Mouse (Mus musculus) midbrain, embryonic 10.5 days (tissue): Measurements from ENCODE around the gene Rpp40. TPM values are rescaled to one million over a fixed set of nuclear protein-coding genes. Genes with fewer than 3 reads are reported as not detected.

ENCODE experiments used
- DNase-seq: peaks from one replicate; pipeline ENCODE4 v3.0.0-alpha.2; 2017; ENCODE audit warnings: low spot score
- H3K27ac ChIP-seq: fragments of 300-500 bp; sonication (generic); replicated peaks from 2 replicates; pipeline ENCODE4 v1.5.1; 2016; ENCODE audit warnings: mild to moderate bottlenecking
- H3K27me3 ChIP-seq: fragments of 300-500 bp; sonication (generic); 2 replicates; pipeline ENCODE4 v1.6.1; 2016; ENCODE audit warnings: low read depth, mild to moderate bottlenecking; ENCODE audit not compliant: poor library complexity, severe bottlenecking
- H3K36me3 ChIP-seq: fragments of 300-500 bp; sonication (generic); 2 replicates; pipeline ENCODE4 v1.6.1; 2016; ENCODE audit warnings: mild to moderate bottlenecking, moderate library complexity
- H3K4me1 ChIP-seq: fragments of 300-500 bp; sonication (generic); 2 replicates; pipeline ENCODE4 v1.6.1; 2016
- H3K4me3 ChIP-seq: fragments of 300-500 bp; sonication (generic); 2 replicates; pipeline ENCODE4 v1.5.1; 2016; ENCODE audit warnings: mild to moderate bottlenecking, moderate library complexity
- H3K9me3 ChIP-seq: fragments of 300-500 bp; sonication (generic); replicated peaks from 2 replicates; pipeline ENCODE4 v1.6.1; 2016; ENCODE audit warnings: mild to moderate bottlenecking
- WGBS: fragments of 180-500 bp; shearing (Covaris S2); methylation state at CpG from one replicate; pipeline ENCODE4 v1.1.7; 2016; 5-methylcytosine and 5-hydroxymethylcytosine counted together
- polyA plus RNA-seq: library from polyadenylated mRNA; unstranded; fragments of >200 nt; fragmentation: Nextera tagmentation; extraction: Ambion mirVana; gene quantifications from 2 replicates; pipeline ENCODE4 v1.2.1, GENCODE M21; 2016

The Rpp40 gene
- polyA plus RNA-seq, result 21.8 and 25.6 TPM in 2 replicates

DNA sequence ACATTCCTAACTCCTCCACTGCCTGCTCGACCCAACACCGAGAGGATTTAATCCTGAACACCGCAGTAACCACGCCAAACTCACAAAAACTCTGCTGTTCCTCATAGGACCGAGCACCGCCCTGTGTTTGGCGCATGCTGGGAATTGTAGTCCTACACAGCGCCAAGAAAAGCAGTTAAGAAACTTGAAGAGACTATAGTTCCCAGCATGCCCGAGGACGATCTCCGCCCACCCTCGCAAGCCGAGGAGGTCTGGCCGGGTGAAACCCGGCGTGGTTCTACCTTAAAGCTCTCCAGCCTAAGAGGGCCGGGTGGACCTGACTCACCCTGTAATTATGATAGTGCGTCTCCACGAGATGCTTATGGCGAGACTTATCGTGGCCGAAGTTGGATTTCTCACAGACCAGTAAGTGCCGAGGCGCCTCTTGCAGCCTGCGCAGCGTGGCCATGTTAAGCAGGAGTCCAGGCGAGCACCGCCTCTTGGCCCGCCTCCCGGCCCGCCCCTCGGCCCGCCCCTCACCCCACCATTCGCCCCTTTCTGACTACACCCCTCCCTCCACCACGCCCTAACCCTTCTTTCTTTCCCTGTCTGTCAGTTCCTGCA is at the start of gene Rpp40:
Gene Rpp40, minus strand, starts transcription at position 481 of the 603 bp plus-strand sequence.
- Histone ChIP-seq H3K9me3 (no peaks in the 10 kb centered on the region), H3K27me3 (no peaks in the 10 kb centered on the region), H3K4me1 (peaks cover 13% of the 10 kb centered on the region), H3K36me3 (no peaks in the 10 kb centered on the region), H3K4me3 (peak within 1 kb of the TSS; percentile 70), H3K27ac (peak within 1 kb of the TSS; percentile 84)
- WGBS, result under 1% methylated on average over 32 of the region's 35 CpGs
- peak; percentile 92 for DNase-seq

DNA sequence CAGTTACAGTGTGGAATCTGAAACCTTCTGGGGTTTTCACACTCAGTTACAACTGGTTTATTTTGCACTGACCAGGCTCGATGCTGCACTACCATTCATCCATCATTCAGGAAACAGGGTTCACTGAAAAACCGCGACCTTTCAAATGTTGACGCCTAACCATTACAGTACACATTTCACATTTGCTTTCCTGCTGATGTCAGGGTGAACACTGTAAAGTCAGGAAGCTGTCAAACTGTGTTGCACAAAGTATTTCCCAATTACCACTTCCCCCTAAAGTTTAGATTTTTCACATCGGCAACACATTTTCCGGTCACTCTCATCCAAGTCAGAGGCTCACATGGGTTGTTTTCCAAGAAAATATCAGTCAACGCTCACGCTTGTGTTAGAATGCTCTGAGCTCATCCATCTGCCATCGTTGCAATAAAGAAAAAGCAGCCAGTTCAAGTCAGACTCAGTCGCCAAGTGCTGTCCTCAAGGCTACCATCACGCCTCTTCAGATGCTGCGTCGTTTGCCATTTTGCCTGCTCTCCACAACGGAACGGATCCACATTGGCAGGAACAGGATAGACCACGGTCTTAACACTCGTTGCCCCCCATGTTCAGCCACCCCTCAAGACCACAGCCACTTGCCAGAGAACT is 43.8 kb upstream of the Rpp40 start:
- Histone ChIP-seq H3K4me1 (no peaks in the 10 kb centered on the region), H3K27ac (no peak overlapping the region), H3K27me3 (no peaks in the 10 kb centered on the region; the same call in 1 of the 2 replicates), H3K9me3 (no peaks in the 10 kb centered on the region), H3K4me3 (no peak overlapping the region), H3K36me3 (no peaks in the 10 kb centered on the region)
- 90% methylated on average over 17 of the region's 17 CpGs for WGBS
- no peak for DNase-seq

DNA sequence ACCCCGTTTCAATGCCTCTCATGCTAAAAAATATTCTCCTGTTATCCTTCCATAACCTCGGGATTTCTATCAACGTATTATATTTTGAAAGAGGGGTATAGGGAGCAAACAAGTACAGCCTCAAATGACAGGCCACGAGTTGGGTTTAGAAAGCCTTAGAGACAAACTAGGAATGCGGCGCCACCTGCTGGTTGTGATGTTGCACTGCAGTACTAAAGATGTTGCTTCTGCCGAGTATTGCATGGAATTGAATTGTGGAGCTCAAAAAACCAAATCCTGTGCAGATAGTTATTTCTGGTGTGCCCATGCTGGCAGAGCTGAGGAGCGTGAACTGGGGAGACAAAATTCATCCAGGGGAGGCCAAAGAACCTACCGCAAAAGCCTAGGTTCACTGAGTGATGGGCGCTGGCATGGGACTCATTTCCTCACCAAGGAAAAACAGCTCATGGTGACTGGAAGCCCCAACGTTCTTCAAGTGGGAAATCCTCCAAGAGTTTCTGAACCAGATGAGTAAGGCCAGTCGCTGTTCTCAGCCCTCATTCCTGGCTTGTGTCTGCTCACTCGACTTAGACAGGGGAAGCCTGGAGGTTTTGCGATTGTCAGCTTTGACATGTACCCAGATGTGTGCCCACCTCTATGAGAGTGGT is 41.3 kb upstream of the Rpp40 start:
- Histone ChIP-seq H3K4me1 (no peaks in the 10 kb centered on the region), H3K36me3 (no peaks in the 10 kb centered on the region), H3K27ac (no peak overlapping the region), H3K4me3 (no peak overlapping the region), H3K9me3 (no peaks in the 10 kb centered on the region), H3K27me3 (no peaks in the 10 kb centered on the region; the same call in 1 of the 2 replicates)
- 25% methylated on average over 14 of the region's 14 CpGs for WGBS
- DNase-seq, result peak; percentile 72

DNA sequence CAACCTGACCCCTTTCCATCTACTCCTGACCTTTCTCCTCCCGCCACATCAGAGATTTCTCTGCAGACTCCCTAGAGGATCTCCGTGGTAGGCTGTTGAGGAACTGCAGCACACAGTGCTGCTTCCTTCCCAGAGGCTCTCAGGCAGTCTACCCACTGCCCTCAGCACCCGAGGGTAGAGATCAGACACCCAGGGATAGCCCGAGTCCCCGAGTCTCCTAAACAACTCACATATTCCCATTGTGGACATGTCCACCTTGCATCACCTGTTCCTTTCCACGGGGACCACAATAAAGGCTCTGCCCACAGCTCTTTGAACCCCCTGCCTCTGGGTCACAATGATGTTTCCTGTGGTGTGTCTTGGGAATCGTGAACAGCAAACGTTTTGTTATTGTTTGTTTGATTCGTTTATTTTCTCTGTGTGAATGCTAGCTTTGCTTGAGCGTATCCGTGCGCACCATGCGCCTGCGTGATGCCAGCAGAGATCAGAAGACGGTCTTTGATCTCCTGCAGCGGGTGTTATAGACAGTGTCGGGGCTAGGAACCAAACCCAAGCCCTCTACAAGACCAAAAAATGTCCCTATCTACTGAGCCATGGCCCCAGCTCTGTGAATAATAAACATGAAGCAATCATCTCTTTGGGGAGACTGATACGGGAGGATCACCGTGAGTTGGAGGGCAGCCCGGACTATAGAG is 40.6 kb upstream of the Rpp40 start:
- no peaks in the 10 kb centered on the region; the same call in 1 of the 2 replicates for H3K27me3 ChIP-seq
- H3K9me3 ChIP-seq, result no peaks in the 10 kb centered on the region
- no peak for DNase-seq
- H3K27ac ChIP-seq, result no peak overlapping the region
- H3K4me1 ChIP-seq, result no peaks in the 10 kb centered on the region
- no peaks in the 10 kb centered on the region for H3K36me3 ChIP-seq
- WGBS, result 75% methylated on average over 20 of the region's 20 CpGs
- H3K4me3 ChIP-seq, result no peak overlapping the region

DNA sequence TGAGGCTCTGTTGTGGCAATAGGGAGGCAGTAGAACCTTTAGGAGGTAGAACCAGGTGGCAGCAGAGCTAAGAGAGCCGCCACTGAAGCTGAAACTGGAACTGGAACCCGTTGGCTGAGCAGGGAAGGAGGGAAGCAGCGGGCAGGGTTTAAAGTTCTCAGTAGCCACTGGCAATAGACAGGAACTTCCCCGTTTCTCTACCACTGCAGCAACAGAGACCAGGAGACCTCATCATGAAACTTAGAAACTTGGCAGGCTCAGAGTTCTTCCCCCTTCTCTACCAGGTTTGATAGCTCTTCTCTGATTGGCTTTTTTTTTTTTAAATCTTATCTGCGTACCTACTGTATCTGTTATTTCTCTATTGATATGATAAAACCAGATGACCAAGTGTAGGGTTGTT is 34.8 kb upstream of the Rpp40 start:
- Histone ChIP-seq H3K4me3 (no peak overlapping the region), H3K27ac (no peak overlapping the region), H3K4me1 (no peaks in the 10 kb centered on the region), H3K9me3 (no peaks in the 10 kb centered on the region), H3K36me3 (no peaks in the 10 kb centered on the region), H3K27me3 (no peaks in the 10 kb centered on the region)
- no peak for DNase-seq
- 83% methylated on average over 5 of the region's 5 CpGs for WGBS

DNA sequence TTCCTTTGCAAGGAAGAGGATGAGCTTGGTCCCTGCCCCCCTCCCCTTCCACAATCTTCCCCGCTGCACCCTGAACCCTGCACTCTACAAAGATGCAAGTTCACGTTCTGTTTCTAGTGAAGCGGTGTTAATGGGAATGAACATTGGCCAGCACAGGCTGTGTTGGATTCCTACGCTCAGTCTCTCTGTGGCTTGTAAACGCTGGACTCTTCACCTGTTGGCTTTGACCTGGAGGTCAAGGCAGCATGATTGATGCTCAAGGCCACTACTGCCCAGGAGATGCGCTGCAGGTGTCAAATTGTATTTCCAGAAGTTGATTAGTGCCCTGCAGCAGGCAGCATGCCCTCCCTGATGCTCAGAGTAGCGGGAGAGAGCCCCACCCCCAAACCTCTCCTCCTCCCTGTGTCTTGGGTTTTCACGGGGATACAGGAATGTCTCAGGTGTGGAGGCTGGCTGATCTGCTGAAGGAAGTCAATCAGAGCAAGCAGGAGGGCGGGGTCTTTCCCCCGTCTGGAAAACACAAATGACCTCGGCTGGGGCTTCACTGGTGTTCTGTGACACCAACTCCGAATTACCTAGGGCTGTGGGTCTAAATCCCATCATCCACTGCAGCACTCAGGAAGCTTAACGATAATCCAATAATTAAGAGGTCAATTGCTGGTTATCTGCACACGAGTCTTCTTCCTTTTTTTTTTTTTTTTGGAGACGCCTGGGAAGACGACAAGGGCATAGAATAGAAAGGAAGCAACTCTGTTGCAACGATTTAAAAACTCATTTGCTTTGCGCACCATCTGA is 33.9 kb upstream of the Rpp40 start:
- Histone ChIP-seq H3K9me3 (peaks cover 2% of the 10 kb centered on the region), H3K4me3 (no peak overlapping the region), H3K4me1 (no peaks in the 10 kb centered on the region), H3K27me3 (no peaks in the 10 kb centered on the region), H3K27ac (no peak overlapping the region), H3K36me3 (no peaks in the 10 kb centered on the region)
- 74% methylated on average over 18 of the region's 18 CpGs for WGBS
- no peak for DNase-seq

DNA sequence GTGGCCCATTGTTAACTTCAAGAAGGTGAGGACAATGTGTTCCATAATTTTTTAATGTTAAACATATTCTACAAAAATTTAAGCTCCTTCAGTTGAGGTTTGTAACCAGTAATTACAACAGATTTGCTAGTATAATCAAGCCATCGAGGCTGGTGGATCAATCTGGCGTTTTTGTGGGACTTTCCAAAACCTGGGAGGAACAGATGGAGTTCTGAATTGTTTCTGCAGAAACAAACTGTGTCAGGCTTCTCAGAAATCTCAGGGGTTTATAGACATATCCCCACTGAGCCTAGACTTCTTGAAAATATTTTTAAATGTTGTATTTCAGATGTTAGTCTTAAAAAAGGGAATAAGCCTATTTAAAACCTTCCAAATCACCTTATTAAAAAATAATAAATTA is 31.8 kb upstream of the Rpp40 start:
- no peaks in the 10 kb centered on the region for H3K36me3 ChIP-seq
- H3K27me3 ChIP-seq, result no peaks in the 10 kb centered on the region
- peaks cover 9% of the 10 kb centered on the region for H3K9me3 ChIP-seq
- H3K4me1 ChIP-seq, result no peaks in the 10 kb centered on the region
- H3K4me3 ChIP-seq, result no peak overlapping the region
- no peak overlapping the region for H3K27ac ChIP-seq
- WGBS, result 83% methylated on average over 2 of the region's 2 CpGs
- DNase-seq, result no peak

DNA sequence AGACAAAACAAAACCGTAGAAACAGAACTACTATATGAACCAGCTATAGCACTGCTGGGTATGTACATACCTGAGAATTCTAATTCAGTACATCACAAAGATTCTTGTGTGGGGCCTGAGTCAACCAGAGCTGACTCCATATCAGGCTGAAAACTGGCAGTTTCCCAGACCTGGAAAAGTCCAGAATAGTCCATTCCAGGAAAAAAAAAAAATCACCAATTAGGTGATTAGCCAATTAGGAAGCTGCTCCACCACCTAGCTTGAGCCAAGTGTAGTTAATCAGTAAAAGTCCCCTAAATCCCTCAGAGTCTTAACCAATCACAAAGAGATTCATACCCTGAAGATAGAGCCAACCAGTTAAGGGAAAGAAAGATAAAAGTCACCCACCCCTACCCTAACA is 5.3 kb upstream of the Rpp40 start:
- WGBS, result 89% methylated on average over 1 of the region's 1 CpGs
- Histone ChIP-seq H3K27ac (no peak overlapping the region), H3K4me3 (no peak overlapping the region), H3K27me3 (no peaks in the 10 kb centered on the region), H3K36me3 (no peaks in the 10 kb centered on the region), H3K4me1 (0 out of 2 replicates have a peak, but pooled peaks cover 2% of the 10 kb centered on the region), H3K9me3 (0 out of 2 replicates have a peak, but pooled peaks cover 2% of the 10 kb centered on the region)
- DNase-seq, result no peak

DNA sequence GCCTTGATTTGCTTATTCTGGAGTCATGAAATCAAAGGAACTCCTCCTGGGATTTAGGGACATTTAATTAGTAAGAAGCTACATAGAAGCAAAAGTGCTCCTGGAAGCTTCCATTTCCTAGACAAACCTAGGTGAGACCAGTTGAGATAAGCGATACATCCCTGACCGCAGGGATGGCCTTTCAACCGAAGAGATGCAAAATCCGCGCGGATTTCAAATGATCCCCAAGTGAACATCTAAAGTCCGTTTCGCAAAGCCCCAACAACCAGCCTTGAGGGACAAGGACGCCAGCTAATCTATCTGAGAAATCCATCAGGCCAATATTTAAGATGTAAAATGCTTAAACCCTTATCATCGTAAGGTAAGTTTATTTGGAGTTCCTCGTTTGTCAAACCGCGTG is 781 bp downstream of the Rpp40 start:
- 3% methylated on average over 13 of the region's 13 CpGs for WGBS
- H3K36me3 ChIP-seq, result no peaks in the 10 kb centered on the region
- H3K4me3 ChIP-seq, result peak overlapping the region; percentile 70
- H3K9me3 ChIP-seq, result no peaks in the 10 kb centered on the region
- no peaks in the 10 kb centered on the region for H3K27me3 ChIP-seq
- peak overlapping the region; percentile 84 for H3K27ac ChIP-seq
- DNase-seq, result no peak
- H3K4me1 ChIP-seq, result peaks cover 13% of the 10 kb centered on the region

DNA sequence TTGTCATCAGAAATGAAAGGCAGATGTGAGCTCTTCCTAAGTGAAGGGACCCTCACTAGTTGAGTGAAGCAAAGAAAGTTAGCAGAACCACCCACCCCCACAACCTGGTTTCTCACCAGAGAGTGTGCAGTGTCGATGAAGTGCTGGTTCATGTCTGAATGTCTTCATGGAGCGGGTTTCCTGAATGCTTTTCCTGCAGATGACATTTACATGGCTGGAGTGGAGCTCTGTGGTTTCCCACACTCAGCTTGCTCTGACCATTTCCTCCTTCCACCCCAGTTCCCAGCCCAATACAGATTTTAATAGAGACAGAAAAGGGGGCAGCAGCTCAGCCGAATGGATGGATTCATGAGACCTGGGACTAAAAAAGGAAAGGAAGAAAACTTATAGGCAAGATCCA is 13.3 kb downstream of the Rpp40 start:
- 93% methylated on average over 3 of the region's 3 CpGs for WGBS
- Histone ChIP-seq H3K27ac (no peak overlapping the region), H3K36me3 (peaks cover 22% of the 10 kb centered on the region), H3K4me1 (no peaks in the 10 kb centered on the region), H3K9me3 (no peaks in the 10 kb centered on the region), H3K4me3 (no peak overlapping the region), H3K27me3 (no peaks in the 10 kb centered on the region)
- no peak for DNase-seq

DNA sequence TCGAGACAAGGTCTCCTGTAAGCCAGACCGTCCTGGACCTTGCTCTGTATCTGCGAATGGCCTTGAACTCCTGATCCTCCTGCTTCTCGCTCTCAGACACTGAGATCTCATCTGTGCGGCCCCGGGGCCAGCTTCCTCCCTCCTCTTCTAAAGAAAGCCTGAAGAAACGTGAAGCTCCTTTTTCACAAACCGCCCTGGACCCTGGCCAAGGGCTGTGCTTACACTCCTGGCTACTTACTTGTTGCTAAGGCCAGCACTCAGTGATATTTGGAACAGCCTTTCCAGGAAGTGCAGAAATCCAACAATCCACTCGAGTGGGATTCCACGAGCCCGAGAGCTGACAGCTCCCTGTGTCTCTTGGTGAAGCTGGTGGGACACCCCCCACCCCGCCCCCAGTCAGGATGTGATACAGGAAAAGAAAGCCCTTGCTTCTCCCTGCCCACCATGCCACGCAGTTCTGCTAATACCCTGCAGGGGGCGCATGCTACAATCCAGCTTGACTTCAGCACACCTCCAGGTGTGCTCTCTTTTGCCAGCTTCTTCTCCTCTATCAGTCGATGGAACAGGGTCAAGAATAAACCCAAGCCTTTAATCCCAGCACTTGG is 19.9 kb downstream of the Rpp40 start:
- Histone ChIP-seq H3K4me3 (no peak overlapping the region), H3K36me3 (no peaks in the 10 kb centered on the region), H3K27ac (no peak overlapping the region), H3K9me3 (no peaks in the 10 kb centered on the region), H3K4me1 (no peaks in the 10 kb centered on the region), H3K27me3 (no peaks in the 10 kb centered on the region)
- DNase-seq, result peak; percentile 46
- 43% methylated on average over 15 of the region's 15 CpGs for WGBS

DNA sequence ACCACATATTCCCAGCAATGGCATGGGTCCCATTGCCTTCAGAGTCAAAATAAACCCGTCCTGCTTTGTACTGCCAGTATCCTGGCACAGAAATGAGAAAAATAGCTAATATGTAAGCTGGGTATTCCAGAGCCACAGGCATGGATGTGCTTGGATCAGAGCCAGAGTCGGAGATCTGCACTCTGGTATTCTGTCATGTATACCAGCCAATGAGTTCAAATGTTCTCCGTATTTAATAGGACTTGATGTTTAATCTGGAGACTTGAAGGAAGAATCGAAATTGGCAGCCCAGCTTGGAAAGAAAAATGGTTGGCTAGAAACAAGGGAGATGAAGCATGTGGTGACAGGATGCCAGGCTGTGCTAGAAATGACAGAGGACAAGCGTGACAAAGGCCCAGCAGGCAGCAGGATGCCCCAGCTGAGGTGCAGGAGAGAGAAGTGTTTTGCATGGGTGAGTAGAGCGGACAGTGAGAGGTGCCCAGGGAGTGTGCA is 25.6 kb downstream of the Rpp40 start:
- Histone ChIP-seq H3K27ac (no peak overlapping the region), H3K36me3 (no peaks in the 10 kb centered on the region), H3K4me3 (no peak overlapping the region), H3K9me3 (no peaks in the 10 kb centered on the region), H3K4me1 (no peaks in the 10 kb centered on the region), H3K27me3 (no peaks in the 10 kb centered on the region)
- 79% methylated on average over 6 of the region's 6 CpGs for WGBS
- no peak for DNase-seq
